In genomic region chr15:81812287-81812686, GRCm38 (mm10) we compare ENCODE assay signal across 8 mouse cellular contexts. TPM values are rescaled to one million over a fixed set of nuclear protein-coding genes. Genes with fewer than 3 reads are reported as not detected.
A peak's percentile ranks its signal among the peaks of the same experiment; 100 is the strongest.
DNase-seq lines count a peak whose midpoint lies in the region; ATAC-seq and TF ChIP-seq lines count a peak whose summit lies in the region.

No protein-coding gene starts in this region.

- H3K9ac ChIP-seq in forebrain, embryonic 13.5 days = peak overlapping the region; percentile 84
- H3K9ac ChIP-seq in liver, embryonic 14.5 days (replicated peaks) = no peak overlapping the region

- WGBS in forebrain, embryonic 13.5 days = 36% methylated on average over 3 of the region's 3 CpGs
- WGBS in liver, embryonic 14.5 days (ENCODE audit: insufficient replicate concordance) = 61% methylated on average over 3 of the region's 3 CpGs

- no peak for TF ChIP-seq CTCF in C2C12 (IDR thresholded peaks at IDR 0.05; ENCODE audit: control insufficient read depth, insufficient read depth, insufficient read length)
- TF ChIP-seq CTCF in liver, embryonic 14.5 days (IDR thresholded peaks at IDR 0.05; ENCODE audit: low read depth) = no peak

- peaks cover 27% of the 10 kb centered on the region for H3K36me3 ChIP-seq in C2C12 (ENCODE audit: control insufficient read depth, insufficient read depth)
- peaks cover 25% of the 10 kb centered on the region for H3K36me3 ChIP-seq in forebrain, embryonic 13.5 days (ENCODE audit: poor library complexity, severe bottlenecking)
- no peaks in the 10 kb centered on the region for H3K36me3 ChIP-seq in liver, embryonic 14.5 days (replicated peaks; ENCODE audit: control insufficient read depth, insufficient read depth, low read depth)

- peak overlapping the region; percentile 40 for H3K4me3 ChIP-seq in C2C12 (ENCODE audit: insufficient read depth, poor library complexity, severe bottlenecking)
- H3K4me3 ChIP-seq in forebrain, embryonic 13.5 days = peak overlapping the region; percentile 65
- peak overlapping the region in 1 of 2 experiments; percentile 63; a peak in 1 of 4 replicates for H3K4me3 ChIP-seq in liver, embryonic 14.5 days (ENCODE audit: insufficient read depth in 1 of 2, low read depth in 2 of 2, low read length in 2 of 2)

- H3K4me2 ChIP-seq in forebrain, embryonic 13.5 days = peak overlapping the region; percentile 87
- peak overlapping the region; percentile 78 for H3K4me2 ChIP-seq in liver, embryonic 14.5 days (ENCODE audit: low read depth)

- no peak for TF ChIP-seq EP300 in liver, embryonic 14.5 days (IDR thresholded peaks at IDR 0.05; ENCODE audit: low read depth)

- H3K79me3 ChIP-seq in C2C12 (ENCODE audit: low read depth) = no peaks in the 10 kb centered on the region

- DNase-seq in cerebellum, adult 9-11 months = peak; percentile 57
- no peak for DNase-seq in cerebellum, adult 11 months
- no peak for DNase-seq in liver, embryonic 14.5 days (ENCODE audit: low read depth in 3 of 3, low spot score in 3 of 3)
- DNase-seq in retina, embryonic 14.5 days (ENCODE audit: low spot score) = no peak
- no peak for DNase-seq in urinary bladder, postnatal 4 days (ENCODE audit: low spot score in 2 of 2)
- DNase-seq in embryo, embryonic 9.5 days (ENCODE audit: extremely low spot score) = no peak

- peak overlapping the region; percentile 76 for H3ac ChIP-seq in C2C12 (ENCODE audit: control insufficient read depth, insufficient read length, low read depth)

- H3K79me2 ChIP-seq in C2C12 (ENCODE audit: control insufficient read depth, insufficient read depth) = peaks cover 34% of the 10 kb centered on the region

- H3K9me3 ChIP-seq in forebrain, embryonic 13.5 days (replicated peaks) = no peaks in the 10 kb centered on the region
- no peaks in the 10 kb centered on the region for H3K9me3 ChIP-seq in liver, embryonic 14.5 days (ENCODE audit: control insufficient read depth, low read length)

- no peak for ATAC-seq in forebrain, embryonic 13.5 days
- no peak for ATAC-seq in liver, embryonic 14.5 days (ENCODE audit: insufficient read depth)

- peaks cover 38% of the 10 kb centered on the region for H3K4me1 ChIP-seq in forebrain, embryonic 13.5 days
- peaks cover 9 to 19% of the 10 kb centered on the region in 2 experiments; a peak in 3 of 4 replicates for H3K4me1 ChIP-seq in liver, embryonic 14.5 days (replicated peaks; ENCODE audit: control insufficient read depth in 2 of 2, insufficient read depth in 2 of 2, low read length in 1 of 2)

- H3K27ac ChIP-seq in forebrain, embryonic 13.5 days = no peak overlapping the region
- H3K27ac ChIP-seq in liver, embryonic 14.5 days = no peak overlapping the region

- H3K27me3 ChIP-seq in C2C12 (ENCODE audit: control insufficient read depth, insufficient read depth, insufficient read length) = no peaks in the 10 kb centered on the region
- H3K27me3 ChIP-seq in forebrain, embryonic 13.5 days = no peaks in the 10 kb centered on the region
- no peaks in the 10 kb centered on the region for H3K27me3 ChIP-seq in liver, embryonic 14.5 days (ENCODE audit: control insufficient read depth, insufficient read depth, low read length)

TF ChIP-seq in C2C12, 6 proteins besides CTCF, POLR2A, EP300 and RAD21:
- no peak for TF ChIP-seq MYOD1 (IDR thresholded peaks at IDR 0.05; ENCODE audit: control insufficient read depth, insufficient read length, low read depth)
- no peak for TF ChIP-seq USF1 (IDR thresholded peaks at IDR 0.05; ENCODE audit: low read depth)
- TF ChIP-seq MYOG (IDR thresholded peaks at IDR 0.05; ENCODE audit: control insufficient read depth, extremely low read depth, insufficient read length) = no peak
- no peak for TF ChIP-seq CEBPB (IDR thresholded peaks at IDR 0.05; ENCODE audit: low read depth)
- no peak for TF ChIP-seq FOSL1 (IDR thresholded peaks at IDR 0.05; ENCODE audit: insufficient read depth, low read length, poor library complexity, severe bottlenecking)
- no peak for TF ChIP-seq MAX (IDR thresholded peaks at IDR 0.05)

RNA-seq across cellular contexts. Expression of gene Tef, which starts 10.1 kb away (rescaled TPM):
- polyA plus RNA-seq in C2C12 (2012; fragmentation: generic; extraction: Trizol) = 32.6 TPM
- polyA plus RNA-seq in forebrain, embryonic 13.5 days (2015; fragmentation: Nextera tagmentation; extraction: Ambion mirVana) = 24.2 and 24.9 TPM in 2 replicates
- polyA plus RNA-seq in liver, embryonic 14.5 days (2012; rRNA removed) = 4.4 and 5.1 TPM in 2 replicates
- 2.7 and 5.0 TPM in 2 replicates for polyA plus RNA-seq in liver, embryonic 14.5 days (2014; fragmentation: Nextera tagmentation; extraction: Ambion mirVana)

RNA-seq across cellular contexts. Expression of gene Tob2, which starts 46.3 kb away (rescaled TPM):
- 37.5 TPM for polyA plus RNA-seq in C2C12 (2012; fragmentation: generic; extraction: Trizol)
- polyA plus RNA-seq in forebrain, embryonic 13.5 days (2015; fragmentation: Nextera tagmentation; extraction: Ambion mirVana) = 19.1 and 21.7 TPM in 2 replicates
- polyA plus RNA-seq in liver, embryonic 14.5 days (2012; rRNA removed) = 4.9 and 5.1 TPM in 2 replicates
- polyA plus RNA-seq in liver, embryonic 14.5 days (2014; fragmentation: Nextera tagmentation; extraction: Ambion mirVana) = 5.6 and 7.2 TPM in 2 replicates

RNA-seq across cellular contexts. Expression of gene Phf5a, which starts 59.4 kb away (rescaled TPM):
- 156 TPM for polyA plus RNA-seq in C2C12 (2012; fragmentation: generic; extraction: Trizol)
- 159 and 177 TPM in 2 replicates for polyA plus RNA-seq in forebrain, embryonic 13.5 days (2015; fragmentation: Nextera tagmentation; extraction: Ambion mirVana)
- polyA plus RNA-seq in liver, embryonic 14.5 days (2012; rRNA removed) = 42.3 and 72.6 TPM in 2 replicates
- 120 and 130 TPM in 2 replicates for polyA plus RNA-seq in liver, embryonic 14.5 days (2014; fragmentation: Nextera tagmentation; extraction: Ambion mirVana)

RNA-seq across cellular contexts. Expression of gene Aco2, which starts 59.8 kb away (rescaled TPM):
- 368 TPM for polyA plus RNA-seq in C2C12 (2012; fragmentation: generic; extraction: Trizol)
- 202 and 211 TPM in 2 replicates for polyA plus RNA-seq in forebrain, embryonic 13.5 days (2015; fragmentation: Nextera tagmentation; extraction: Ambion mirVana)
- polyA plus RNA-seq in liver, embryonic 14.5 days (2012; rRNA removed) = 74.9 and 85.0 TPM in 2 replicates
- 72.1 and 80.6 TPM in 2 replicates for polyA plus RNA-seq in liver, embryonic 14.5 days (2014; fragmentation: Nextera tagmentation; extraction: Ambion mirVana)
